20 mouse cellular contexts compared by ENCODE assay signal in genomic region chr9:54532926-54533325, GRCm38 (mm10). TPM values are rescaled to one million over a fixed set of nuclear protein-coding genes. Genes with fewer than 3 reads are reported as not detected.
DNase-seq lines count a peak whose midpoint lies in the region; ATAC-seq and TF ChIP-seq lines count a peak whose summit lies in the region.
"Had no signal": no experiment of that assay in that cellular context is flagged by ENCODE, and none has a peak within 500 bp of the region (broad histone marks: within the 10 kb centered on the region; RNA-seq: fewer than 3 reads in every experiment).

No protein-coding gene starts in this region.

- no peak for TF ChIP-seq POLR2A in kidney, adult 2 months (IDR thresholded peaks at IDR 0.05; ENCODE audit: low read depth, low read length)

- no peak overlapping the region for H3K4me2 ChIP-seq in forebrain, embryonic 16.5 days (ENCODE audit: low read length)
- H3K4me2 ChIP-seq: limb, embryonic 13.5 days; midbrain, embryonic 13.5 days; neural tube, embryonic 13.5 days had no signal

- no peaks in the 10 kb centered on the region for H3K9me3 ChIP-seq in forebrain, embryonic 16.5 days (ENCODE audit: control insufficient read depth, low read length)
- H3K9me3 ChIP-seq: embryonic facial prominence, embryonic 10.5 days; limb, embryonic 13.5 days; midbrain, embryonic 13.5 days; neural tube, embryonic 13.5 days had no signal

- H3K27ac ChIP-seq in kidney, adult 2 months (ENCODE audit: insufficient read depth, low read depth, low read length) = no peak overlapping the region
- H3K27ac ChIP-seq in forebrain, embryonic 16.5 days (ENCODE audit: low read length) = peak overlapping the region; percentile 30
- H3K27ac ChIP-seq: embryonic facial prominence, embryonic 10.5 days; limb, embryonic 13.5 days; liver, embryonic 14.5 days had no signal

- no peak overlapping the region for H3K9ac ChIP-seq in forebrain, embryonic 16.5 days (replicated peaks; ENCODE audit: low read depth, low read length)
- H3K9ac ChIP-seq: limb, embryonic 13.5 days; liver, embryonic 14.5 days; midbrain, embryonic 13.5 days; neural tube, embryonic 13.5 days had no signal

- peaks cover 3% of the 10 kb centered on the region; the same call in 1 of the 2 replicates for H3K4me1 ChIP-seq in kidney, adult 2 months (ENCODE audit: control insufficient read depth, insufficient read depth, low read length)
- H3K4me1 ChIP-seq in forebrain, embryonic 16.5 days (replicated peaks; ENCODE audit: control insufficient read depth, insufficient read depth, low read length) = peaks cover 42% of the 10 kb centered on the region

- H3K36me3 ChIP-seq in kidney, adult 2 months (ENCODE audit: control insufficient read depth, insufficient read depth, low read length) = no peaks in the 10 kb centered on the region
- H3K36me3 ChIP-seq in forebrain, embryonic 16.5 days (ENCODE audit: control insufficient read depth, insufficient read depth) = no peaks in the 10 kb centered on the region
- H3K36me3 ChIP-seq: embryonic facial prominence, embryonic 10.5 days; limb, embryonic 13.5 days; midbrain, embryonic 13.5 days; neural tube, embryonic 13.5 days had no signal

- peak; percentile 44 to 47 for DNase-seq in cerebellum, postnatal 25 days
- DNase-seq in cerebellum, adult 9-10 months = no peak
- DNase-seq in kidney, adult 2 months = peak; percentile 36
- DNase-seq in kidney, adult 8-10 months = no peak
- peak; percentile 15 to 22 for DNase-seq in cerebellum, postnatal 36 days
- no peak for DNase-seq in testis, postnatal 10 days (ENCODE audit: low spot score)
- DNase-seq: adrenal gland, postnatal 10 days; gastrocnemius, postnatal 14 days; kidney, adult 9 months; kidney, postnatal 25 days; thymus, postnatal 25 days had no signal

- no peak for TF ChIP-seq CTCF in kidney, adult 2 months (conservative IDR thresholded peaks at IDR 0.05; ENCODE audit: insufficient read depth, insufficient read length, low read depth, low read length)

- no peak for ATAC-seq in forebrain, embryonic 16.5 days
- ATAC-seq: inflammation-experienced regulatory T-cells, adult 6 months; midbrain, embryonic 13.5 days had no signal

- H3K4me3 ChIP-seq in kidney, adult 2 months (ENCODE audit: insufficient read depth, low read depth, low read length) = no peak overlapping the region
- H3K4me3 ChIP-seq in forebrain, embryonic 16.5 days (replicated peaks; ENCODE audit: low read length) = no peak overlapping the region
- H3K4me3 ChIP-seq: embryonic facial prominence, embryonic 10.5 days; limb, embryonic 13.5 days; midbrain, embryonic 13.5 days; neural tube, embryonic 13.5 days had no signal

- no peaks in the 10 kb centered on the region for H3K27me3 ChIP-seq in kidney, adult 2 months (replicated peaks; ENCODE audit: control insufficient read depth, insufficient read depth, low read length)
- no peaks in the 10 kb centered on the region for H3K27me3 ChIP-seq in forebrain, embryonic 16.5 days (replicated peaks; ENCODE audit: control insufficient read depth, insufficient read depth, low read length)
- H3K27me3 ChIP-seq: limb, embryonic 13.5 days; midbrain, embryonic 13.5 days; neural tube, embryonic 13.5 days had no signal

- 79% methylated on average over 2 of the region's 2 CpGs for WGBS in kidney, adult 2 months
- 59% methylated on average over 2 of the region's 2 CpGs for WGBS in forebrain, embryonic 16.5 days

RNA-seq across cellular contexts. Expression of gene Sh2d7, which starts 5.9 kb away (rescaled TPM):
- polyA plus RNA-seq in kidney, adult 2 months (2012; rRNA removed) = not detected in 2 replicates
- 0.16 TPM in 1 of 2 replicates, not detected in the other for polyA plus RNA-seq in forebrain, embryonic 16.5 days (2015; fragmentation: Nextera tagmentation; extraction: Ambion mirVana)
- polyA plus RNA-seq: embryonic facial prominence, embryonic 10.5 days; heart, embryonic 16.5 days; inflammation-experienced regulatory T-cells, adult 6 months; limb, embryonic 13.5 days; liver, embryonic 14.5 days; lung, embryonic 16.5 days; midbrain, embryonic 13.5 days; neural tube, embryonic 13.5 days had no signal

RNA-seq across cellular contexts. Expression of gene Cib2, which starts 27.1 kb away (rescaled TPM):
- polyA plus RNA-seq in kidney, adult 2 months (2012; rRNA removed) = 7.9 and 10.0 TPM in 2 replicates
- polyA plus RNA-seq in forebrain, embryonic 16.5 days (2015; fragmentation: Nextera tagmentation; extraction: Ambion mirVana) = 36.8 and 40.5 TPM in 2 replicates

RNA-seq across cellular contexts. Expression of gene Dmxl2, which starts 31.5 kb away (rescaled TPM):
- polyA plus RNA-seq in kidney, adult 2 months (2012; rRNA removed) = 8.9 and 10.4 TPM in 2 replicates
- polyA plus RNA-seq in forebrain, embryonic 16.5 days (2015; fragmentation: Nextera tagmentation; extraction: Ambion mirVana) = 57.0 and 60.6 TPM in 2 replicates

RNA-seq across cellular contexts. Expression of gene Idh3a, which starts 53.2 kb away (rescaled TPM):
- polyA plus RNA-seq in kidney, adult 2 months (2012; rRNA removed) = 105 and 122 TPM in 2 replicates
- polyA plus RNA-seq in forebrain, embryonic 16.5 days (2015; fragmentation: Nextera tagmentation; extraction: Ambion mirVana) = 151 and 163 TPM in 2 replicates

Comparison
In these comparisons a context has a peak if more than half of its experiments do, and no peak if none do; other contexts are left out.
1. DNase-seq: peak in cerebellum, postnatal 25 days (2 of 2), kidney, adult 2 months (single experiment) and cerebellum, postnatal 36 days (2 of 2); none in cerebellum, adult 9-10 months (single experiment), kidney, adult 8-10 months (0 of 2) and testis, postnatal 10 days (single experiment).